Mouse (Mus musculus) left cerebral cortex, adult 8-10 months (tissue): ENCODE data around the gene Gdi2. TPM values are rescaled to one million over a fixed set of nuclear protein-coding genes. Genes with fewer than 3 reads are reported as not detected.

ENCODE experiments used
- DNase-seq, 2 experiments: peaks; one replicate each; pipeline ENCODE4 v3.0.0; 2022; ENCODE audit warnings: low spot score in 2 of 2
- total RNA-seq, 4 experiments: library from RNA; stranded (reverse); gene quantifications; 2 replicates each; pipeline ENCODE4 v1.2.4; 2022

The Gdi2 gene
- total RNA-seq, 4 experiments from 2014 or later, result 316 to 326 (median 319) TPM

GRCm38 (mm10) chr13:3547410-3547809 lies 9.5 kb downstream of the Gdi2 start:
- no peak for DNase-seq

GRCm38 (mm10) chr13:3547856-3548255 lies 10.0 kb downstream of the Gdi2 start:
- DNase-seq, result no peak

GRCm38 (mm10) chr13:3563130-3563529 lies 25.3 kb downstream of the Gdi2 start:
- DNase-seq, result no peak

GRCm38 (mm10) chr13:3563953-3564352 lies 26.1 kb downstream of the Gdi2 start:
- DNase-seq, result no peak

GRCm38 (mm10) chr13:3590789-3591188 lies 52.9 kb downstream of the Gdi2 start:
- no peak for DNase-seq

- DNase-seq, result no peak
Observed at GRCm38 (mm10) chr13:3594311-3594710, 56.4 kb downstream of the Gdi2 start.

- DNase-seq, result no peak
Observed at GRCm38 (mm10) chr13:3596232-3596631, 58.4 kb downstream of the Gdi2 start.

- no peak for DNase-seq
Observed at GRCm38 (mm10) chr13:3609780-3610117, 71.9 kb downstream of the Gdi2 start.

- no peak for DNase-seq
Observed at GRCm38 (mm10) chr13:3610118-3610794, 72.4 kb downstream of the Gdi2 start.

GRCm38 (mm10) chr13:3610795-3611438 lies 73.1 kb downstream of the Gdi2 start, which contains the start of gene Fam208b:
Fam208b (minus strand) TSS chr13:3611108.
- peak; percentile 89 to 99 for DNase-seq

Other genes with a start within 250 kb of the Gdi2 start
- gene Fam208b, start 73.0 kb downstream of the Gdi2 start, total RNA-seq, result 10 to 100 TPM; 24.8 to 28.9 (median 25.6) TPM
- gene Asb13, start 96.0 kb downstream of the Gdi2 start, total RNA-seq, result 10 to 100 TPM; 41.9 to 50.4 (median 47.5) TPM